Mouse (Mus musculus) neural tube, embryonic 15.5 days (tissue): Measurements from ENCODE around the gene Grik5. TPM values are rescaled to one million over a fixed set of nuclear protein-coding genes. Genes with fewer than 3 reads are reported as not detected.

Experiments used
- microRNA-seq: library from miRNA; unstranded; fragments of <30 nt; microRNA quantifications from one replicate; pipeline ENCODE4, GENCODE M21; 2017
- polyA plus RNA-seq: library from polyadenylated mRNA; unstranded; fragments of >200 nt; fragmentation: Nextera tagmentation; extraction: Ambion mirVana; gene quantifications from 2 replicates; pipeline ENCODE4 v1.2.1, GENCODE M21; 2015

Grik5 gene
- polyA plus RNA-seq, 1 experiment from 2014 or later = 17.8 TPM

Small RNA genes within 50 kb of the gene (microRNA-seq; reads per million reads assigned to microRNA genes)
- gene Mir6537 (not detected), gene Mir7046 (0.52 reads per million), gene Mir7047 (not detected)

Other genes starting within 250 kb of the Grik5 start
- 27.5 and 33.4 TPM in 2 replicates for gene Gm9844, start 210.1 kb downstream of the Grik5 start, polyA plus RNA-seq
- gene Lypd4, start 202.4 kb downstream of the Grik5 start, polyA plus RNA-seq = 0.18 TPM in 1 of 2 replicates, not detected in the other
- gene Dmrtc2, start 202.3 kb downstream of the Grik5 start, polyA plus RNA-seq = 0.26 and 0.36 TPM in 2 replicates
- 1,165 and 1,469 TPM in 2 replicates for gene Rps19, start 188.0 kb downstream of the Grik5 start, polyA plus RNA-seq
- gene Cd79a, start 175.0 kb downstream of the Grik5 start, polyA plus RNA-seq = 0.35 and 0.45 TPM in 2 replicates
- gene Arhgef1, start 169.4 kb downstream of the Grik5 start, polyA plus RNA-seq = 78.5 and 85.3 TPM in 2 replicates
- gene Gm4881, start 127.9 kb downstream of the Grik5 start, polyA plus RNA-seq = 0.98 and 2.0 TPM in 2 replicates
- 297 and 336 TPM in 2 replicates for gene Rabac1, start 99.6 kb downstream of the Grik5 start, polyA plus RNA-seq
- 538 and 586 TPM in 2 replicates for gene Atp1a3, start 66.4 kb downstream of the Grik5 start, polyA plus RNA-seq
- 31.6 TPM in 2 replicates for gene Zfp574, start 221 bp upstream of the Grik5 start, polyA plus RNA-seq
- gene Pou2f2, start 107.4 kb upstream of the Grik5 start, polyA plus RNA-seq = 19.5 and 24.1 TPM in 2 replicates
- gene Dedd2, start 148.3 kb upstream of the Grik5 start, polyA plus RNA-seq = 16.7 and 17.7 TPM in 2 replicates
- gene Zfp526, start 149.1 kb upstream of the Grik5 start, polyA plus RNA-seq = 1.7 and 2.3 TPM in 2 replicates
- gene Gsk3a, start 165.5 kb upstream of the Grik5 start, polyA plus RNA-seq = 16.0 and 16.3 TPM in 2 replicates
- 3.7 and 6.5 TPM in 2 replicates for gene Erf, start 178.4 kb upstream of the Grik5 start, polyA plus RNA-seq
- 33.3 and 37.2 TPM in 2 replicates for gene Cic, start 195.4 kb upstream of the Grik5 start, polyA plus RNA-seq
- 458 and 569 TPM in 2 replicates for gene Pafah1b3, start 225.6 kb upstream of the Grik5 start, polyA plus RNA-seq
- gene Prr19, start 229.1 kb upstream of the Grik5 start, polyA plus RNA-seq = 3.0 and 3.5 TPM in 2 replicates
- 73.5 and 98.1 TPM in 2 replicates for gene Tmem145, start 233.8 kb upstream of the Grik5 start, polyA plus RNA-seq
- gene Megf8, start 244.8 kb upstream of the Grik5 start, polyA plus RNA-seq = 19.3 and 22.7 TPM in 2 replicates